Mouse (Mus musculus): ENCODE measurements around the gene Gpr146. TPM values are rescaled to one million over a fixed set of nuclear protein-coding genes. Genes with fewer than 3 reads are reported as not detected.

The Gpr146 gene
- total and polyA plus RNA-seq, 2 experiments from 2014 or later: 3.0 to 4.1 TPM

GRCm38 (mm10) chr5:139373126-139373525 is 4.4 kb upstream of the Gpr146 start:
- Histone ChIP-seq H3K4me3 (ENCODE audit: low read depth, low read length) (no peak overlapping the region), H3K9ac (replicated peaks; ENCODE audit: low read length, poor library complexity, severe bottlenecking) (no peak overlapping the region), H3K9me3 (ENCODE audit: low read length) (no peaks in the 10 kb centered on the region), H3K27ac (ENCODE audit: low read depth, low read length) (no peak overlapping the region), H3K36me3 (ENCODE audit: insufficient read depth, low read length) (no peaks in the 10 kb centered on the region), H3K4me1 (ENCODE audit: insufficient read depth, low read length) (0 out of 2 replicates have a peak, but pooled peaks cover 4% of the 10 kb centered on the region), H3K4me2 (ENCODE audit: low read depth, low read length, poor library complexity, severe bottlenecking) (peak overlapping the region; percentile 82; the same call in 1 of the 2 replicates), H3K27me3 (ENCODE audit: insufficient read depth, low read length) (no peaks in the 10 kb centered on the region)
- ATAC-seq (ENCODE audit: low FRiP score) (no peak), DNase-seq (ENCODE audit: low spot score) (no peak)
- WGBS: 91% methylated on average over 3 of the region's 3 CpGs
- no peak for TF ChIP-seq CTCF (IDR thresholded peaks at IDR 0.05)

GRCm38 (mm10) chr5:139373889-139374444 is 3.5 kb upstream of the Gpr146 start:
- Histone ChIP-seq H3K36me3 (ENCODE audit: insufficient read depth, low read length) (no peaks in the 10 kb centered on the region), H3K4me3 (ENCODE audit: low read depth, low read length) (no peak overlapping the region), H3K27ac (ENCODE audit: low read depth, low read length) (no peak overlapping the region), H3K9ac (replicated peaks; ENCODE audit: low read length, poor library complexity, severe bottlenecking) (no peak overlapping the region), H3K27me3 (ENCODE audit: insufficient read depth, low read length) (no peaks in the 10 kb centered on the region), H3K9me3 (ENCODE audit: low read length) (no peaks in the 10 kb centered on the region), H3K4me2 (ENCODE audit: low read depth, low read length, poor library complexity, severe bottlenecking) (no peak overlapping the region), H3K4me1 (ENCODE audit: insufficient read depth, low read length) (0 out of 2 replicates have a peak, but pooled peaks cover 4% of the 10 kb centered on the region)
- TF ChIP-seq CTCF (IDR thresholded peaks at IDR 0.05): no peak
- WGBS: 87% methylated on average over 6 of the region's 6 CpGs
- ATAC-seq (ENCODE audit: low FRiP score) (no peak), DNase-seq (ENCODE audit: low spot score) (no peak)

GRCm38 (mm10) chr5:139374841-139375240 is 2.7 kb upstream of the Gpr146 start:
- no peaks in the 10 kb centered on the region for H3K36me3 ChIP-seq (ENCODE audit: insufficient read depth, low read length)
- no peak for TF ChIP-seq CTCF (IDR thresholded peaks at IDR 0.05)
- 91% methylated on average over 2 of the region's 2 CpGs for WGBS
- no peak overlapping the region for H3K27ac ChIP-seq (ENCODE audit: low read depth, low read length)
- H3K4me1 ChIP-seq (ENCODE audit: insufficient read depth, low read length): 0 out of 2 replicates have a peak, but pooled peaks cover 4% of the 10 kb centered on the region
- DNase-seq (ENCODE audit: low spot score): no peak
- H3K4me3 ChIP-seq (ENCODE audit: low read depth, low read length): no peak overlapping the region
- ATAC-seq (ENCODE audit: low FRiP score): no peak
- no peaks in the 10 kb centered on the region for H3K9me3 ChIP-seq (ENCODE audit: low read length)
- H3K27me3 ChIP-seq (ENCODE audit: insufficient read depth, low read length): no peaks in the 10 kb centered on the region
- H3K9ac ChIP-seq (replicated peaks; ENCODE audit: low read length, poor library complexity, severe bottlenecking): no peak overlapping the region
- H3K4me2 ChIP-seq (ENCODE audit: low read depth, low read length, poor library complexity, severe bottlenecking): no peak overlapping the region

GRCm38 (mm10) chr5:139378271-139378556 is 717 bp downstream of the Gpr146 start:
- Histone ChIP-seq H3K4me2 (ENCODE audit: low read depth, low read length, poor library complexity, severe bottlenecking) (no peak overlapping the region), H3K4me1 (ENCODE audit: insufficient read depth, low read length) (no peaks in the 10 kb centered on the region), H3K9ac (replicated peaks; ENCODE audit: low read length, poor library complexity, severe bottlenecking) (no peak overlapping the region), H3K27me3 (ENCODE audit: insufficient read depth, low read length) (no peaks in the 10 kb centered on the region), H3K4me3 (ENCODE audit: low read depth, low read length) (no peak overlapping the region), H3K27ac (ENCODE audit: low read depth, low read length) (no peak overlapping the region), H3K36me3 (ENCODE audit: insufficient read depth, low read length) (no peaks in the 10 kb centered on the region), H3K9me3 (ENCODE audit: low read length) (no peaks in the 10 kb centered on the region)
- 94% methylated on average over 7 of the region's 7 CpGs for WGBS
- no peak for DNase-seq (ENCODE audit: low spot score)
- no peak for ATAC-seq (ENCODE audit: low FRiP score)
- no peak for TF ChIP-seq CTCF (IDR thresholded peaks at IDR 0.05)

- H3K27me3 ChIP-seq (ENCODE audit: insufficient read depth, low read length): no peaks in the 10 kb centered on the region
- H3K4me3 ChIP-seq (ENCODE audit: low read depth, low read length): no peak overlapping the region
- WGBS: 54% methylated on average over 21 of the region's 21 CpGs
- H3K4me1 ChIP-seq (ENCODE audit: insufficient read depth, low read length): no peaks in the 10 kb centered on the region
- H3K36me3 ChIP-seq (ENCODE audit: insufficient read depth, low read length): no peaks in the 10 kb centered on the region
- DNase-seq (ENCODE audit: low spot score): peak; percentile 42
- no peak overlapping the region for H3K4me2 ChIP-seq (ENCODE audit: low read depth, low read length, poor library complexity, severe bottlenecking)
- H3K9me3 ChIP-seq (ENCODE audit: low read length): no peaks in the 10 kb centered on the region
- no peak for ATAC-seq (ENCODE audit: low FRiP score)
- no peak overlapping the region for H3K27ac ChIP-seq (ENCODE audit: low read depth, low read length)
- no peak for TF ChIP-seq CTCF (IDR thresholded peaks at IDR 0.05)
- no peak overlapping the region for H3K9ac ChIP-seq (replicated peaks; ENCODE audit: low read length, poor library complexity, severe bottlenecking)
These were observed 1.6 kb downstream of the Gpr146 start for GRCm38 (mm10) chr5:139378986-139379629.

- Histone ChIP-seq H3K9me3 (ENCODE audit: low read length) (no peaks in the 10 kb centered on the region), H3K27ac (ENCODE audit: low read depth, low read length) (no peak overlapping the region), H3K4me1 (ENCODE audit: insufficient read depth, low read length) (no peaks in the 10 kb centered on the region), H3K36me3 (ENCODE audit: insufficient read depth, low read length) (no peaks in the 10 kb centered on the region), H3K4me3 (ENCODE audit: low read depth, low read length) (peak overlapping the region; percentile 62), H3K9ac (replicated peaks; ENCODE audit: low read length, poor library complexity, severe bottlenecking) (peak overlapping the region; percentile 61), H3K27me3 (ENCODE audit: insufficient read depth, low read length) (no peaks in the 10 kb centered on the region), H3K4me2 (ENCODE audit: low read depth, low read length, poor library complexity, severe bottlenecking) (peak overlapping the region; percentile 93)
- no peak for DNase-seq (ENCODE audit: low spot score)
- ATAC-seq (ENCODE audit: low FRiP score): no peak
- no peak for TF ChIP-seq CTCF (IDR thresholded peaks at IDR 0.05)
- WGBS: 17% methylated on average over 8 of the region's 8 CpGs
These were observed 2.4 kb downstream of the Gpr146 start for GRCm38 (mm10) chr5:139379771-139380384.
